Mouse (Mus musculus) midbrain, embryonic 15.5 days (tissue): Measurements from ENCODE around the gene Scgb1b3. TPM values are rescaled to one million over a fixed set of nuclear protein-coding genes. Genes with fewer than 3 reads are reported as not detected.

Experiments used
- ATAC-seq: fragments of 200-750 bp; cut with Nextera tagmentation; replicated peaks from 2 replicates; pipeline ENCODE4 v1.8.0; 2017; ENCODE audit warnings: moderate TSS enrichment
- H3K27ac ChIP-seq: fragments of 300-500 bp; sonication (generic); 2 replicates; pipeline ENCODE4 v1.5.1; 2015; ENCODE audit warnings: mild to moderate bottlenecking, inconsistent platforms
- H3K27me3 ChIP-seq: fragments of 300-500 bp; sonication (generic); replicated peaks from 2 replicates; pipeline ENCODE4 v1.6.1; 2015; ENCODE audit warnings: inconsistent platforms
- H3K36me3 ChIP-seq: fragments of 300-500 bp; sonication (generic); replicated peaks from 2 replicates; pipeline ENCODE4 v1.6.1; 2015; ENCODE audit warnings: inconsistent platforms
- H3K4me1 ChIP-seq: fragments of 300-500 bp; sonication (generic); 2 replicates; pipeline ENCODE4 v1.6.1; 2015; ENCODE audit warnings: inconsistent platforms
- H3K4me2 ChIP-seq: fragments of 300-500 bp; sonication (generic); 2 replicates; pipeline ENCODE4 v1.6.1; 2015; ENCODE audit warnings: inconsistent platforms, mild to moderate bottlenecking, moderate library complexity
- H3K4me3 ChIP-seq: fragments of 300-500 bp; sonication (generic); 2 replicates; pipeline ENCODE4 v1.5.1; 2015; ENCODE audit warnings: mild to moderate bottlenecking, inconsistent platforms
- H3K9ac ChIP-seq: fragments of 300-500 bp; sonication (generic); 2 replicates; pipeline ENCODE4 v1.6.1; 2015; ENCODE audit warnings: mild to moderate bottlenecking, inconsistent platforms
- H3K9me3 ChIP-seq: fragments of 300-500 bp; sonication (generic); 2 replicates; pipeline ENCODE4 v1.6.1; 2016; ENCODE audit warnings: inconsistent platforms
- WGBS: fragments of 180-500 bp; shearing (Covaris S2); methylation state at CpG from one replicate; pipeline ENCODE4 v1.1.7; 2015; ENCODE audit warnings: mixed read lengths; 5-methylcytosine and 5-hydroxymethylcytosine counted together
- polyA plus RNA-seq: library from polyadenylated mRNA; unstranded; fragments of >200 nt; fragmentation: Nextera tagmentation; extraction: Ambion mirVana; gene quantifications from 2 replicates; pipeline ENCODE4 v1.2.1, GENCODE M21; 2015

Scgb1b3 gene
- not detected in 2 replicates for polyA plus RNA-seq

DNA sequence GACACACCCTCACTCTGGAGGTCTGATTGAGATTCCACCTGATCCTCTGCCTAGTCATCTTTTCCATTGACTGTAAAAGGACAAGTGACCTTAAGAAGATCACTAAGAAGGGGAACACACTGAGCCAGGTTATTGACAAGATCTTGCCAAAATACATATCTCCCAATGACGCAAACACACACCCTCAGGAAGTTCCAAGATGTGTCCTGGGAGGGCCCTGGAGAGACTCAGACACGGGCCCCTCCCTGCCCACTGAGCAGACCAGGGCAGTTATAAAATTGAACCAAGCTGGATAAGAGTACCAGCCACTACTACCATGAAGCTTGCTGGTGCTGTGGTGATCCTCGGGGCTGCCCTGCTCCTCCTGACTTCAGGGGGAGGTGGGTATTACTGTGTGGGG lies at the start of gene Scgb1b3:
Scgb1b3 (plus strand) TSS at position 301 of the 400 bp plus-strand sequence.
- no peak within 1 kb of the TSS for H3K4me3 ChIP-seq
- no peaks in the 10 kb centered on the region for H3K36me3 ChIP-seq
- no peak for ATAC-seq
- no peak within 1 kb of the TSS for H3K9ac ChIP-seq
- no peaks in the 10 kb centered on the region for H3K27me3 ChIP-seq
- H3K4me1 ChIP-seq = no peaks in the 10 kb centered on the region
- 76% methylated on average over 3 of the region's 3 CpGs for WGBS
- no peak within 1 kb of the TSS for H3K4me2 ChIP-seq
- H3K27ac ChIP-seq = no peak within 1 kb of the TSS
- peaks cover 28% of the 10 kb centered on the region for H3K9me3 ChIP-seq

- no peaks in the 10 kb centered on the region for H3K27me3 ChIP-seq
- 69% methylated on average over 4 of the region's 4 CpGs for WGBS
- H3K27ac ChIP-seq = no peak within 1 kb of the TSS
- no peaks in the 10 kb centered on the region for H3K36me3 ChIP-seq
- H3K4me2 ChIP-seq = no peak within 1 kb of the TSS
- H3K9ac ChIP-seq = no peak within 1 kb of the TSS
- ATAC-seq = no peak
- H3K9me3 ChIP-seq = peaks cover 33% of the 10 kb centered on the region
- H3K4me3 ChIP-seq = no peak within 1 kb of the TSS
- H3K4me1 ChIP-seq = no peaks in the 10 kb centered on the region
These were observed 13.3 kb upstream of the Scgb1b3 start, which contains the start of gene Scgb2b3 for GRCm38 (mm10) chr7:31362022-31362560. Gene Scgb2b3, minus strand, starts transcription at chr7:31362072.

Other genes with a start within 250 kb of the Scgb1b3 start
- gene Scn1b, start 248.6 kb upstream of the Scgb1b3 start, polyA plus RNA-seq = 9.2 and 9.9 TPM in 2 replicates
- gene Gramd1a, start 219.7 kb upstream of the Scgb1b3 start, polyA plus RNA-seq = 262 and 274 TPM in 2 replicates
- gene Scgb2b2, start 85.1 kb upstream of the Scgb1b3 start, polyA plus RNA-seq = not detected in 2 replicates
- not detected in 2 replicates for gene Scgb1b2, start 83.8 kb upstream of the Scgb1b3 start, polyA plus RNA-seq
- not detected in 2 replicates for gene Scgb2b3, start 13.5 kb upstream of the Scgb1b3 start, polyA plus RNA-seq